Mouse (Mus musculus) midbrain, embryonic 14.5 days (tissue): ENCODE measurements at regions not wholly inside any gene's neighbourhood (a gene's known extent, or its start where the extent isn't known, plus 50 kb on each side); places are given as distances from the start of the nearest gene placed in this dataset.

ENCODE experiments used
- ATAC-seq: fragments of 200-750 bp; cut with Nextera tagmentation; 2 replicates; pipeline ENCODE4 v1.8.0; 2017; ENCODE audit warnings: moderate number of reproducible peaks, moderate library complexity; ENCODE audit not compliant: low FRiP score, low TSS enrichment
- DNase-seq: peaks from one replicate; pipeline ENCODE4 v3.0.0-alpha.2; 2015
- H3K27ac ChIP-seq: fragments of 300-500 bp; sonication (generic); replicated peaks from 2 replicates; pipeline ENCODE4 v1.5.1; 2014; ENCODE audit warnings: mild to moderate bottlenecking, low read depth, low read length, moderate library complexity
- H3K27me3 ChIP-seq: fragments of 300-500 bp; sonication (generic); 2 replicates; pipeline ENCODE4 v1.6.1; 2014; ENCODE audit warnings: low read length, control low read depth, mixed read lengths; ENCODE audit not compliant: control insufficient read depth, insufficient read depth
- H3K36me3 ChIP-seq: fragments of 300-500 bp; sonication (generic); 2 replicates; pipeline ENCODE4 v1.6.1; 2014; ENCODE audit warnings: low read length, control low read depth; ENCODE audit not compliant: control insufficient read depth, insufficient read depth
- H3K4me1 ChIP-seq: fragments of 300-500 bp; sonication (generic); 2 replicates; pipeline ENCODE4 v1.6.1; 2014; ENCODE audit warnings: mild to moderate bottlenecking, antibody characterized with exemption, low read length, control low read depth; ENCODE audit not compliant: control insufficient read depth, insufficient read depth
- H3K4me2 ChIP-seq: fragments of 300-500 bp; sonication (generic); 2 replicates; pipeline ENCODE4 v1.6.1; 2014; ENCODE audit warnings: mild to moderate bottlenecking, low read length, moderate library complexity
- H3K4me3 ChIP-seq: fragments of 300-500 bp; sonication (generic); replicated peaks from 2 replicates; pipeline ENCODE4 v1.5.1; 2014; ENCODE audit warnings: low read depth, low read length
- H3K9ac ChIP-seq: fragments of 300-500 bp; sonication (generic); replicated peaks from 2 replicates; pipeline ENCODE4 v1.6.1; 2014; ENCODE audit warnings: mild to moderate bottlenecking, low read length, moderate library complexity
- H3K9me3 ChIP-seq: fragments of 300-500 bp; sonication (generic); 2 replicates; pipeline ENCODE4 v1.6.1; 2016; ENCODE audit warnings: low read length, control low read depth, mixed read lengths; ENCODE audit not compliant: control insufficient read depth
- WGBS: fragments of 180-500 bp; shearing (Covaris S2); extraction: QIAGEN DNeasy Blood & Tissue Kit; methylation state at CpG from one replicate; pipeline ENCODE4 v1.1.7; 2014; 5-methylcytosine and 5-hydroxymethylcytosine counted together

DNA sequence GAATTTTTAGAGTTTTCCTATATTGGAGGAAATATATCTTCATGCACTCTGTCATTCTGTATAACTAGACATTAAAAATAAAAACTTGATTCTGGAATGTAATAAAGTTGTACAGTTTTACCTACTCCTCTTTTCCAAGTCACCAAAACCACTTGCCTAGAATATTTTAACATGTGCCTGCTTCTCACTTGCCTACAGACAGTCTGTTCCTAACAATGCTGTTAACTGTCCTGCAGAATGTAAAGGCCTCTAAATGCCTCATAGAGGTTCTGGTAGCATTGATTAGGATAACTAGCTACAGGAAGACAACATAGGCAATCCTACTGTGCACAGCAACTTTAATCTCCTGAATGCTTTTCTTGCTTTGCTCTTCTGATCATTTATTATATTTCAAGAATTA is 614.9 kb upstream of the Pcdh7 start:
- Histone ChIP-seq H3K4me1 (no peaks in the 10 kb centered on the region), H3K9me3 (no peaks in the 10 kb centered on the region), H3K4me2 (no peak overlapping the region), H3K27ac (no peak overlapping the region), H3K27me3 (no peaks in the 10 kb centered on the region), H3K36me3 (no peaks in the 10 kb centered on the region), H3K9ac (no peak overlapping the region), H3K4me3 (no peak overlapping the region)
- no peak for DNase-seq
- no peak for ATAC-seq

DNA sequence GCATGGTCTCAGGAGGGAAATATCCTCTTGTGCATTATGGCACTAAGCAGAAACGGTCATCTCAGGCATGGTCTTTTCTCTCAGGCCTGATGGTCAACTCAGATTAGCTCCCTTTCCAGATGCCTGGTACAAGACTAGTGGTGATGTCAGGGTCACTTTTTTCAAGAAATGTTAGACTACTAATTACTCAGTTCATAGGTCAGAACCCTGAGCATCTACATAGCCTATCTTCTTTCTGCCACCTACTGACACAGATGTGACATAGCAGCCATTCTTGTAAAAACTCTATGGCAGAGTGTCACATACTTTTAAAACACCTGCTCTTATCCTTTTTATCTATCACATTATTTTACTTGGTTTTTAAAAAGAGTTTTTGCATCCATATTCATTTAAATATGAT is 589.3 kb upstream of the Pcdh7 start:
- no peak for ATAC-seq
- Histone ChIP-seq H3K4me1 (no peaks in the 10 kb centered on the region), H3K4me3 (no peak overlapping the region), H3K9ac (no peak overlapping the region), H3K27ac (no peak overlapping the region), H3K27me3 (no peaks in the 10 kb centered on the region), H3K4me2 (no peak overlapping the region), H3K9me3 (no peaks in the 10 kb centered on the region), H3K36me3 (no peaks in the 10 kb centered on the region)
- WGBS: 82% methylated on average over 1 of the region's 1 CpGs
- DNase-seq: peak; percentile 3
